Mouse (Mus musculus) spleen, adult 2 months (tissue): ENCODE measurements around the gene Cd164l2.

ENCODE experiments used
- CTCF ChIP-seq: fragments of 200-500 bp; IDR thresholded peaks from 2 replicates; pipeline ENCODE4 v1.5.1; 2011; ENCODE audit warnings: mild to moderate bottlenecking, inconsistent platforms; ENCODE audit not compliant: insufficient read depth, insufficient read length, insufficient replicate concordance; ENCODE audit errors: extremely low read depth
- POLR2A ChIP-seq: fragments of 200-500 bp; IDR thresholded peaks from 2 replicates; pipeline ENCODE4 v1.6.1; 2011; ENCODE audit warnings: low read depth, low read length, inconsistent platforms

DNA sequence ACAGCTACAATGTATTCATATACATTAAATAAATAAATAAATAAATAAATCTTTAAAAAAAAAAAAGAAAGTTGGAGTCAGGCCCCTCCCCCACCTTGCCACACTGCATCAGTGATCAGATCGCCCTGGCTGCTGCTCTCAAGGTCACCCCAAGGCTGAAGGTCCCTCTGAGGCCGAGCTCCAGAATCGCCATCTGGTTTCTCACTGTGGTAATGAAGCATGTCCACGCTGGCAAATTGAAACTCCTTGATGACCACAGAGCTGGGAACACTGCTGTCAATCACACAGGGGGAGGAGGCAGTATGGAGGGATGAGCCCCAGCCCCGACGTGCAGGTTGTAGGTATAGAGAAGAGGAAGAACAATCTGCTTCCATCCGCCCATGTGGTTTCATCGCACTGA lies 15.7 kb downstream of the Cd164l2 start:
- TF ChIP-seq CTCF (no peak), POLR2A (no peak)
